Mouse (Mus musculus): Measurements from ENCODE around the gene Ablim1.

GRCm38 (mm10) chr19:57361131-57361938 is 46.6 kb upstream of the Ablim1 start:
- no peak for TF ChIP-seq CTCF (IDR thresholded peaks at IDR 0.05; ENCODE audit: low read depth, low read length)
- no peak; the same call in 1 of the 2 replicates for TF ChIP-seq POLR2A (IDR thresholded peaks at IDR 0.05; ENCODE audit: extremely low read depth, insufficient read depth, low read length)

Measured in liver, adult 2 months (tissue).